Mouse (Mus musculus) adrenal gland, adult 8-10 months (tissue): ENCODE measurements at regions not wholly inside any gene's neighbourhood (a gene's known extent, or its start where the extent isn't known, plus 50 kb on each side); places are given as distances from the start of the nearest gene placed in this dataset.
"Not testable (repeated sequence)": the region's sequence is repeated elsewhere in the genome, so short reads cannot be mapped to it uniquely, and the experiment has no call there.

Source experiments
- DNase-seq: peaks from one replicate; pipeline ENCODE4 v3.0.0; 2022

DNA sequence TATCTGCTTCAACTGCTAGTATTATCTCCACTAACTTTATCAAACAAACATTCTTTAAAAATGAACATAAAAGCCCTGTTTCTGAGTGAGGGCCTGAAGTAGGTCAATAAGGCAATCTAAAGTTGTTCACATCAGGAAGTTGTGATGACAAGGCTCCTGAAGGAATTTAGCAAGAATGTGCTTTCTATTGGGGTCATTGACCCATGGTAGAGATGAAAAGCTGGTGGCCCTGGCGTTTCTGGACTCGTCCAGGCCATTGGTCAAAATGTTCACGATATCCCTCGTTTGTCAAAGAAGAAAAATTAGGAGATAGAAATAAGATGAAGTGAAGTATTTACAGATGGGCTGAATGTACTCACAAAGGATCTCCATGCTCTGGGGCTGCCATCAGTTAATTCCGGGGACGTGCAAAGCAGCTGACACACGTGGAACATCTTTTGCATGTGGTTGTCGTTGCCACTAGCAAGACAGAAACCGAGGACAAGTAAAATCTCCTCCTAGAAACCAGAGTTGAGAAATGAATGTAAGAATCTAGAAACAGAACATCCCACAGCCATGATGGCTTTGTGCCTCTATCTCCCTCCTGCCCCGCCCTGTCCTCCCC is 134.1 kb downstream of the Snx18 start:
- no peak for DNase-seq

DNA sequence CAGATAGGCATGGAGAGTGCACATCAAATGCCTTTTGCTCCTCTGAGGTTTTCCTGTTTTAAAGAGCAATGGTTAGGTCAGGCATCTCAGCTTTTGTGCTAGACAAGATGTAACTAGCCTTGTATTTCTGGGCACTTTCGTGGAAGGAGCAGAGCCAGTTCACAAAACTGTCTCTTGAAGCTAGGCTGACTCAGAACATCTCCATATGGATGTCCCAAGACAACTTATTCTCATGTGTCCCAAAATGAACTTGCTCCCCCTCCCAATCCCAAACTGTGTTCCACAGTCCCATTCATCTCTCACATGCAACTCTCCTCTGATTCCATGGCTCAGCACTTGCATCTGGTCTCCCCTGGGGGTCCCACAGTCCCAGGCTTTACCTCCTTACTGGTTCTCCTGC is 135.5 kb downstream of the Snx18 start:
- no peak for DNase-seq

DNA sequence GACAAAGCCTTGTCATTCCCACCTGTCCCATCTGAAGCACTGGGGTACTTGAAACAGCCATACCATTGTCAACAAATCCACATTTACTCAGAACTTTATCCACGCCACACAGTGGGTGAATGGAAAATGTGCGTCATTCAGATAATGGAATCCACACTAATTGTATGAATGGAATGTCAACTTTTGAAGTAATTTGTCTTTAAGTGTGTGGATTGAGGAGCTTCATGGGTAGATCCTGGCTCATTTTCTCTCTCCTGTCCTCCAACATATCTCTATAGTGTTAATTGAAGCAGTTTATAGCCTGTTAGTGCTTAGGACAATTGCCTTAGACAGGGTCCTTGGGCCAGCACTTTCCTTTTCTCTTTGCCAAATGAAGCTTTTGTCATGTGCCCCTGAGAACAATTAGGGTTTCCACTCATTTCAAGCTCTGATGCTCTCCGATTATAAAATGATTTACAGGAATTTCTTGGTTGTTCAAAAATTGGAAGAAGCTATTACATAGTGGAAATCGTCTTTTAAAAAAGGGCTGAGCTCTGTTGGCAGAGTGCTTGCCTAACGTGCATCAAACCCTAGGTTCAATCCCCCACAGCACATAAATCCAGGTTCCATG is 140.4 kb downstream of the Snx18 start:
- DNase-seq: no peak

DNA sequence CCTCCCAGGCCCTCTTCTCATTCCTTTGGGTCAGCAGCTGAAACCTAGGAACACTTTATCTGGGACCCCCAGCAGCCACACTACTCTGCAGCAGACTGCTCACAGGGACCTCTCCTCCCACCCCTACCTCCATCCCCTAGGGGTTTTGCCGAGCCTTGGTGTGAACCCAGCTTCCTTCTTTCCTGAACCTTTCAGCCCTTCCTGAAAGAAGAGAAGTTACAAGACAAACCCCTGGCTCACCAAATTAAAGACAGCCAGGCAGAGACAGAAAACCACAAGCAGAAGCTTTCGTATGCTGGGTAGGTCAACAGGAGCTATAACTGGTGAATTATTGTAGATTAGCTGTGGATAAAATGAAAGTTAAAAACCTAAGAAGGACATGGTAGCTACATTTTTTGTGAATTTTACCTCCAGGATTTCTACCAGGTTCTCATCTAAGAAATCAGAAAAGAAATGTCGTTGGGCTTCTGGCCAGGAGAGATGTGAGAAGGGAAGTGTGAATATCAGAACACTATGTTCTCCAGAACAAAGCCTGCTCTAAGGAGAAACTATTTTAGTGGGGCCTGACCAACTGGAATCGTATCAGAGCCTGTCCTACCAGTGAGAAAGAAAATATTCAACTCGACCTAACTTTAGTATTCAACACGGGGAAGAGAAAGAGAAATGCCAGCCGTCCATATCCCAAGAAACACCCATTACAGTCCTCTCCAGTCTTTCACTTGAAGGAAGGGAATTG is 147.4 kb downstream of the Snx18 start:
- no peak for DNase-seq

DNA sequence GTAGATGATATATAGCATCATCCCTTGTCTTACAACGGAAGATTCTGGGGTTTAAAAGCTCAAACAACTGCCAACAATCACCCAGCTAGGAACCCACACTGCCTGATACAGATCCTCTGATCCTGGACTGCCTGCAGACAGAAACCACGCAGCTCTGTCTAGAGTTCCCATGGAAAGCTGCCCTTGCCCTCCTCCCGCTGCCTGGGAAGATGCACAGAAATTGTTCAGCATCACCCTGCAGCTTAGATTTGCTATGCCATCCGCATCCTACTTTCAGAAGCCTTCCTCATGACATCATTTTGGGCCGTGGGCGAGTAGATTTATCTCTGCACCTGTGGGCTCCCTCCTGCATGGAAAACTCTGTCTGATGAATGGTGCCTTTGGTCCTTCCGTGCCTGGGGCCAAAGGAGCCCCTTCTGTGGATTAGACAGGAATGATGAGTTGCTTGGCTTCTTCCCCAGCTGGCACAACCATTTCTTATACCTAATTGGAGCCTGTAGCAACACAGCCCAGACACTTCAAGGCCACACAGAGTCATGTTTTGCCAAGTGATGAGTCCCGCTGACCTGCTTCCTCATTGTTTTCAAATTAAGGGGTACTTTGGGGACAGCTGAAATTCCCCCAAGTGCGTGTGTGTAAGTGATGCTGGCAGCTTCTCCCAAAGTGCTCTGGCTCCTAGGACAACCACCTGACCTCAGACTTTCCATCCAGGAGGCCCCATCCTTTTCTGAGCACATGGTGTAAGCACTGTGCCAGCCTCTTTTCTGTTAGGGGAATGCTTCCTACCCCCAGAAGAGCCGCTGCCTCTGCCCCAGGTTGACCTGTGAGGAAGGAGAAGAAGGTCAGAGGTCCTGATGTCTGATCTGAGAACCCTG is 153.9 kb downstream of the Snx18 start:
- DNase-seq: peak; percentile 25

DNA sequence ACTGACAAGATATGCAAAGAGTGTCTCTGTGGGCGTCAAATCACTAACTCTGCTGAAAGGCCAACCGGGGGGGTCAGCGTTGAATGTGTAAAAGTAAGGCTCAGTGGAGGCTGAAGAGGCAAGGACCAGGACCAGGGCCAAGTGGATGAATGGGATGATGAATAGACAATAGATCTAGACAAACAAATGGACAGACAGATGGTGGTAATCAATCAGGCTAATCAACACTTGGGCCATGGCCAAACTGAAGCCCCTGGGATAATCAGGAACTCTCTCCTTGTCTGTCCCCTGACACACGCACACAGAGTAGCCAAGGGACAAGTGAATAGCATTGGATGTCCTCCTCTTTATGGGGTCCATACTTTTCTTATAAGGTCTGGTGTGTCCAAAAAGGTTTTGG is 154.9 kb downstream of the Snx18 start:
- no peak for DNase-seq

DNA sequence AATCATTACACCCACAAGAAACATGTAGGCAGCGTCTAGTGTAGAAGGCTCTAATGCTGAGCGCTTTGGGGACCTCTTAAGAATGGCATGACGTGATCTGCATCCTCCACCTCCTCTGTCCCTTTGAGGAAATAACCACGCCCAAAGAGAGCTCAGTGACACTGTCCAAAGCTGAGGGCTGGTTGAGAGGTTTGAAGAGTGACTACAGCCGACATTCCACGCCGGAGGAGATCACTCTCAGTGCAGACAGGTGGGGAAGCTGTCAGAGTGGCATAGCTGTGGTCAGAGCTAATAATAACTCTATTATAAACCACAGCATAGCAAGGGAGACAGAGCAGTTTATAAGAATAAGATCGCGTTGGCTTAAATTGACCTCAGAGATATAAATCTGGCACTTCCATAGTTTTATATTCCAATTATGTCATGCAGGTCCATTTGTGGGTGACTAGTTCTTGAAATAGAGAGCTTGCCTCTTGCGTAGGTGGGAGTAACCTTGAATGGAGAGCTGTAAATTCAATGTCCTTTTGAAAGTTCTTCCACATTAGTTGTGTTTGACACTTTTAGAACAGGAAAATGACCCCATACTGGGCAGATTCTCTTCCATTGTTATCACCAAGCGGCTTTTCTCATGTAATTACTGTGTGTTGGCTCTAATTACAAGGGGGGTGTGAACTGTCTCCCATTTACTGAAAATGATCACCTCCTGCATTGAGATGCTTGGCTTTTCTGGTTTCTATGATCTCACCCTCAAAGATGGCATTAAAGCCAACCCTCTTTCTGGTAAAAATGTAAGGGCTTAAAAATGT is 161.7 kb downstream of the BC067074 start:
- DNase-seq: no peak

DNA sequence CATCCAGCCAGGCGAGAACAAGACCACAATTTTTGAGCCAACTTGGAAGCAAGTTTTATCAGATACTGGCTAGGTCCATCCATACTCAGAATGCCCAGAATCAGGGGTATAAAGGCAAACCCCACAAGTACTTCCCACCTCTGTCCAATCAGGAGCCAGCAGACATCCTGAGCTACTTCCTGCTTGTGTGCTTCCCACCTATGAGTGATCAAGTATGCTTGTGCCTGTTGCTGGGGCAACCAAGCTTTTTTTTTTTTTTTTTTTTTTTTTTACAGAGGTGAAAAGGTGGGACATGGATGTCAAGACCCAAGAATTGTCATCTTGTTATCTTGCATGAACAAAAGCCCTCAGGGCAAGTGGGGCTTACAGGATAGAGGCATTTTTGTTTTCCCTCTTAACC is 155.4 kb downstream of the BC067074 start:
- no peak for DNase-seq

DNA sequence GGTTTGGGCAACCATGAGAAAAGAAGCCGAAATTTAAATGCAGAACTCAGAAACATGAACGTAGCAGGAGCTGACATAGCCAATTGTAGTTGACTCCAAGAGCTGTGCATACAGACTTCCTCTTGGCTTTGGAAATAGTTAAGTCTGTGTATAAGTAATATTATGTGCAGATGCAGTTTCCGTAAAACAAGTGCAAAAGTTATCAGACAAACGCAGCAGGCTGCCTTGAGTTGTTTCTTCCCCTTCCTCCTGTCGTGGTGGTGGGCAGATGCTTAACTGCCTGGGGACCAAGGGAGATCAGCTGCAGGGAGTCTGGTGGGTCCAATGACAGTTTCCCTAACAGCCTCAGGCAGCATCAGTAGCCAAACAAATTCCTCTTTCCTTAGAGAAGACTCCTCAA is 153.3 kb downstream of the BC067074 start:
- DNase-seq: no peak

DNA sequence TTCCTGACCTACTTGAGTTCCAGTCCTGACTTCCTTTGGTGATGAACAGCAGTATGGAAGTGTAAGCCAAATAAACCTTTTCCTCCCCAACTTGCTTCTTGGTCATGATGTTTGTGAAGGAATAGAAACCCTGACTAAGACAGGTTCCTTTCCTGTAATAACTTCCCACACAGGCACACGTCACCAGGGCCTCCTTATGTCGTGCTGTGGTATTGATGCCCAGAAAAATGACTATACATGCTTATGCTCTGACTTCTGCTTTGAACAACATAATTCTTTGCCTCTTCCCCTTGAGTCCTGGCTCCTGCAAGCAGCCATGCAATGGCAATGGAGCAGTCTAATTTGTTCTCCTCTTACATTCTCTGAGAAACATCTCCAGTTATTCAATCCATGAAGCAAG is 151.5 kb downstream of the BC067074 start:
- DNase-seq: not testable (repeated sequence)

DNA sequence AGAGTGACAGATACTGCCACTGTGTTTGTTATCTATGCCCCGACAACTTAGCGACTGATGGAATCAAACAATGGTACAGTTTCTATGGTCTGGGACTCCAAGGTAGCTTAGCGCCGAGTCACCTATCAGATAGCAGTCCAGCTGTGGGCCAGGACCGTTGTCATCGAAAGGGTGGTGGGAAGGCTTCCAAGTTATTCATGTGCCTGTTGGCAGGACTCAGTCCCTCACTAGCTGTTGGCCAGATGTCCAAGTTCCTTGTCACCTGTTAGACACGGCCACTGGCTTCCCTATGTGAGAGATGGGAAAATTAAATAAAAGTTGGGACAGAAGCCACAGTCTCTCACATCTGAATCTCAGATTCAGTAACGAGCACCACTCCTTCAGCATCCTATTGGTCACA is 150.1 kb downstream of the BC067074 start:
- DNase-seq: no peak

DNA sequence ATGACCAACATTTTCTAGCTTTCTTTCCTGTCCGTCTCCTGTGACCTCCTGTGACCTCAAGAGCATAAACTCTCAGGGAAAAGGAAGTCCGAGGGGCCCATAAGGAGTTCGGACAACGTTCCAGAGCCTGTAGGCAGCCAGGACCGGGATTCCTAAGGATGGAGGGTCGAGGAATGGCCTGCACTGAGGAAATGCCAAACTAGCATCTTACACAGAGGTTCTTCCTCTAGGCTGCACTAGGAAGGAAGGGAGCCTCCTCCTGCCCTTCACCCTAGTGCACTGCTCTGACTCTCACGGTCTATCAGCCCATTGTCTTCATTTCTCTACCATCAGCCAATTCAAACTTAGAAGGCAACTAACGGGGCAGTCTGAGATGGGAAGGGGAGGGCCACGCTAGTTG is 149.2 kb downstream of the BC067074 start:
- DNase-seq: no peak

DNA sequence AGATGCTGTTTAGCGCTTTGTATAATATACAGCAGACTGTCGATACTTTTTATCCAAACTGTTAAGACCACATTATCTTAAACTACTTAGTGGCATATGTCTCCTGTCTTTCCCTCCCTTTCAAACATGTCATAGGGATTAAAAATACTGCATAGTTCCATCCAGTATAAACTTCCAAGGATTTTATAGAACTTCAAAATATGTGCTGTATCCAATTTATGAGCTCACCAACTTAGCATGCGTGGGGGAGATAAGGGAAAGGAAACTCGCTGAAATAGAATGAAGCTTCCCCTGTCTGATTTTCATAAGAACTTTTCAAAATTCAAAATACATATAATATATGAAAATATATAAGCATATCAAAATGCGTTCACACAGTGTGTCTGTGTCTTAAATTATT is 147.2 kb downstream of the BC067074 start:
- no peak for DNase-seq

DNA sequence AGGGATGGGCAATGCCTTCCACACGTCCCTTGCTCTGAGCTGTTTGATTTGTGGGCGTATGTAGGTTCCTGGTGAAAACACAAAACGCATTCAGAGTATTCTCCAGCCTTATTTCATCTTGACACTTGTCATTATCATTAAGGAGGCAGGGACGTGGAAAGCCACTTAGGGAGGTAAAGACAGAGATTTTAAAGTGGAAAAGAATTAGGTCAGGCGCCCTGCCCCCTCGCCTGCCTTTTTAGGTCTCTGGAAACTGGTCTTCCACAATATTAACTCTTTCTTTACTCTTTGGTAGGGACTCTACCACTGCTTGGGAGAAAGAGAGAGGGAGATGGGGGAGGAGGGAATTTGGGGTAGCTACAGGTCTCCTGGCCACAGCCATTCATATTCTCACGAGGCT is 146.6 kb downstream of the BC067074 start:
- no peak for DNase-seq

DNA sequence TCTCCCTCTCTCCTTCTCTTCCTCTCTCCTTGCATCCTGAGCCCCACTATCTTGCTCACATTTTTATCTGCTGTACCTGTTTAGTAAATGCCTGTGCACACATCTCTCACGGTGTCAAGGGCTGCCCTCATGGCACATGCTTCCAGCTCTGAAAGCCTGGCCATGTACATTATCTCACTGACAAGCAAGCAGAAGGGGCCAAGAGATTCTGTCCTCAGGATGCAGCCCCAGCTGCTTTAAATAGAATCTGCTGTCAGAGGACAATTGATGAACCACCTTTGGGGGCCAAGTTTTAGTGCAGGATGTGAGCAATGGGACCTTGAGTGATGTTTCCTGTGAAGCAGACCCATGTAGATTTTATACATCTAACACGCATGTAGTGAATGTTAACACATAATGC is 145.9 kb downstream of the BC067074 start:
- no peak for DNase-seq

DNA sequence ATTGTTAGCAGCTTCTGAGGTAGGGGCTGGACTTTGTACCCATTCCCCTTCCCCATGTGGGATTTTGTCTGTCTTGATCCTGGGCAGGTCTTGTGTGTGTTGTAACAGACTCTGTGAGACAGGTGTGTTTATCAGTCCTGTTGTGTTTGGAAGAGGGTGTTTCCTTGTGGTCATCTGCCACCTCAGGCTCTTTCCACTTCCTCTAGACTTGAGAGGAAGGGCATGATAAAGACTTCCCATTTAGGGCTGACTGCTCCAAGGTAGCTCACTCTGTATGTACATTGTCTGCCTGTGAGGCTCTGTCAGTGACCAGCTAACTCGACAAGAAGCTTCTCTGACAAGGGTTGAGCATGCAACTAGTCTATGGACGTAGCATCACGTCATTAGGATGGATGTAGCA is 143.3 kb downstream of the BC067074 start:
- no peak for DNase-seq

DNA sequence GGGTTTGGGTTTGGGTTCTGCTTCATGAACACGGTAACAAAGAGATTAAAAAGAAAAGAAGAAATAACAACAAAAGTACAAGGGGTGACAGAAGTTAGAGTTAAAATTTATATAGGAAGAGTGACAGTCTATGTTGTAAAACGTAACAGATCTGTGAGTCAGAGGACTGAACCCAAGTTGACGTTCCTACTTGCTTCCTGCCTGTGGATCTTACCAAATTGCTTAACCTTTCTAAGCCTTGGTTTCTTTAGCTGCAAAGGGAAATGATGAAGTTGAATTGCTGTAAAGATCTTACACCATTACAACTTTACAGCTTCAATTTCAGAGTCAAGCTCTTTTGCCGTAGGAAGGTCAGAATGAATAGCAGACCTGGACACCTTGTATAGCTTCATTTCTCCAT is 142.2 kb downstream of the BC067074 start:
- DNase-seq: no peak

DNA sequence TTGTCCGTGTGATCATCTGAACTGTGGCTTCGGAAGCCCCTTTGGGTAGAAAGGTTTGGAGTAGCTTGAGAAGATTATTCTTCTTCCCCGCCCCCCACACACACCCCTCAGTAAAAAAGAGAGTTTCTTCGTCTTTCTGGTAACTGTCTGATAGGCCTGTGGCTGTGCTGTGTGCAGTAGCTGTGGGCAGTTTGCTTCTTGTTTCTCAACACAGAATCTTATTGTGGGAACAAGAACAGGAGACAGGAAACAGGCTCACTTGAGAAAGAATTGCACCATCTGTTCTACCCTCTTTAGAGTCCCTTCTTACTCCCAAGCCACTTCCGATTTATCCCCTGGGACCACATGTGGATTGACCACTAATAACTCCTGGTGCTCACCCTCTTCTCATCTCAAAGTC is 140.5 kb downstream of the BC067074 start:
- no peak for DNase-seq

DNA sequence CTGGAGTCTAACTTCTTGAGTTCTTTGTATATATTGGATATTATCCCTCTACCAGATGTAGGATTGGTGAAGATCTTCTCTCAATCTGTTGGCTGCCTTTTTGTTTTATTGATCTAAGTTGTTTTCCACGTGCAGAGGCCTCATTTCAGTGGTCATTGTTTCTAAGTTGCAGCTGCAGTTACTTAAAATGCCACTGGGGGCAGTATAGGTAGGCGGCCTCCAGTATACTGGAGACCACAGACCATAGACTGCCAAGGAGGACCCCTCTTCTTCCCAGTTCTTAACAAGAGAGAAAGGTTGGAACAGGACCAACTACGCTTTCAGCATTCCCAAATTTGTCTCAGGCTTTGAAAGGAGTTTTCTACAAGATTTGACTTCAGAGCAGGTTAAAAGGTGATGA is 136.7 kb downstream of the BC067074 start:
- no peak for DNase-seq
